Mouse (Mus musculus) heart, postnatal 25 days (tissue): ENCODE measurements around the gene Prkx. TPM values are rescaled to one million over a fixed set of nuclear protein-coding genes. Genes with fewer than 3 reads are reported as not detected.

Experiments used
- total RNA-seq, 2 experiments: library from RNA; stranded (reverse); gene quantifications; 2 replicates each; pipeline ENCODE4 v1.2.3; 2021

Gene Prkx
- total RNA-seq, 2 experiments from 2014 or later: 14.9 to 15.4 TPM

Other genes starting within 250 kb of the Prkx start
- not detected for gene Pbsn, start 57.3 kb upstream of the Prkx start, total RNA-seq
- not detected for gene Gm14744, start 68.5 kb upstream of the Prkx start, total RNA-seq
- gene 5430402E10Rik, start 128.8 kb upstream of the Prkx start, total RNA-seq: not detected